Mouse (Mus musculus) heart, embryonic 13.5 days (tissue): ENCODE data around the gene Rasa3. TPM values are rescaled to one million over a fixed set of nuclear protein-coding genes. Genes with fewer than 3 reads are reported as not detected.

Experiments used
- ATAC-seq: fragments of 200-750 bp; cut with Nextera tagmentation; 2 replicates; pipeline ENCODE4 v1.8.0; 2017; ENCODE audit warnings: moderate TSS enrichment; ENCODE audit not compliant: insufficient number of reproducible peaks, low FRiP score, low TSS enrichment; ENCODE audit errors: extremely low read depth
- H3K27ac ChIP-seq: fragments of 300-500 bp; sonication (generic); replicated peaks from 2 replicates; pipeline ENCODE4 v1.5.1; 2015; ENCODE audit warnings: moderate library complexity, mild to moderate bottlenecking, inconsistent platforms
- H3K27me3 ChIP-seq: fragments of 300-500 bp; sonication (generic); replicated peaks from 2 replicates; pipeline ENCODE4 v1.6.1; 2015; ENCODE audit warnings: mild to moderate bottlenecking, inconsistent platforms
- H3K36me3 ChIP-seq: fragments of 300-500 bp; sonication (generic); 2 replicates; pipeline ENCODE4 v1.6.1; 2015; ENCODE audit warnings: mild to moderate bottlenecking, inconsistent platforms
- H3K4me1 ChIP-seq: fragments of 300-500 bp; sonication (generic); 2 replicates; pipeline ENCODE4 v1.6.1; 2015; ENCODE audit warnings: inconsistent platforms
- H3K4me2 ChIP-seq: fragments of 300-500 bp; sonication (generic); 2 replicates; pipeline ENCODE4 v1.6.1; 2015; ENCODE audit warnings: inconsistent platforms, mild to moderate bottlenecking, moderate library complexity
- H3K4me3 ChIP-seq: fragments of 300-500 bp; sonication (generic); 2 replicates; pipeline ENCODE4 v1.5.1; 2015; ENCODE audit warnings: moderate library complexity, mild to moderate bottlenecking, inconsistent platforms
- H3K9ac ChIP-seq: fragments of 300-500 bp; sonication (generic); 2 replicates; pipeline ENCODE4 v1.6.1; 2015; ENCODE audit warnings: inconsistent platforms, mild to moderate bottlenecking, moderate library complexity
- H3K9me3 ChIP-seq: fragments of 300-500 bp; sonication (generic); 2 replicates; pipeline ENCODE4 v1.6.1; 2016; ENCODE audit warnings: inconsistent platforms
- WGBS: fragments of 180-500 bp; shearing (Covaris S2); methylation state at CpG from one replicate; pipeline ENCODE4 v1.1.7; 2015; ENCODE audit warnings: mixed read lengths; 5-methylcytosine and 5-hydroxymethylcytosine counted together
- polyA plus RNA-seq: library from polyadenylated mRNA; unstranded; fragments of >200 nt; fragmentation: Nextera tagmentation; extraction: Ambion mirVana; gene quantifications from 2 replicates; pipeline ENCODE4 v1.2.1, GENCODE M21; 2015

Rasa3 gene
- polyA plus RNA-seq, 1 experiment from 2014 or later = 23.4 TPM

DNA sequence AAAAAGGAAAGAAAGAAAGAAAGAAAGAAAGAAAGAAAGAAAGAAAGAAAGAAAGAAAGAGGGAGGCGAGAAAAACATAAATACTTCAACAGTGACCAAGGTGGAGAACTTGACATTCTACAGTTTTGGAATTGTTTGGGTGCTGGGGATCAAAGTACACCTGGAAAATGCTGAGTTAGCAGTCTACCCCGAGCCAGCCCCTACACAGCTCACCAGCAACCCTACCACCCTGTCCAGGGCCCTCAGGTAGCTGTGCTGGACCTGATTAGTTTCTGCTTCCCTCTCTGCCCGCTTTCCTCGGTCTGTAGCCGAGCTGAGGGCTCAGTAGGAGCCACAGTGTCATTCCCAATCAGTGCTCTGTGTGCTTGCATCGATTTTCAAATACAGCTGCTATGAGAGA lies 157.1 kb downstream of the Rasa3 start:
- H3K4me1 ChIP-seq = peaks cover 74% of the 10 kb centered on the region
- 58% methylated on average over 6 of the region's 6 CpGs for WGBS
- H3K36me3 ChIP-seq = no peaks in the 10 kb centered on the region
- H3K27ac ChIP-seq = no peak overlapping the region
- H3K9ac ChIP-seq = no peak overlapping the region
- no peak for ATAC-seq
- no peaks in the 10 kb centered on the region for H3K9me3 ChIP-seq
- H3K4me3 ChIP-seq = no peak overlapping the region
- H3K4me2 ChIP-seq = no peak overlapping the region
- H3K27me3 ChIP-seq = peaks cover 26% of the 10 kb centered on the region

GRCm38 (mm10) chr8:13519503-13519902 lies 157.9 kb downstream of the Rasa3 start:
- peaks cover 23% of the 10 kb centered on the region for H3K27me3 ChIP-seq
- no peak overlapping the region for H3K4me3 ChIP-seq
- no peaks in the 10 kb centered on the region for H3K9me3 ChIP-seq
- WGBS = 45% methylated on average over 9 of the region's 9 CpGs
- no peak overlapping the region for H3K27ac ChIP-seq
- no peak overlapping the region for H3K4me2 ChIP-seq
- ATAC-seq = no peak
- peaks cover 73% of the 10 kb centered on the region for H3K4me1 ChIP-seq
- H3K36me3 ChIP-seq = no peaks in the 10 kb centered on the region
- no peak overlapping the region for H3K9ac ChIP-seq

- Histone ChIP-seq H3K4me2 (no peak overlapping the region), H3K27ac (peak overlapping the region; percentile 32), H3K27me3 (peaks cover 24% of the 10 kb centered on the region), H3K4me3 (no peak overlapping the region), H3K9ac (no peak overlapping the region), H3K36me3 (no peaks in the 10 kb centered on the region), H3K9me3 (no peaks in the 10 kb centered on the region), H3K4me1 (peaks cover 57% of the 10 kb centered on the region)
- 67% methylated on average over 6 of the region's 6 CpGs for WGBS
- ATAC-seq = no peak
Observed at GRCm38 (mm10) chr8:13517284-13517781, 160.1 kb downstream of the Rasa3 start.

Other genes starting within 250 kb of the Rasa3 start
- 0.62 and 0.71 TPM in 2 replicates for gene Tmem255b, start 242.4 kb downstream of the Rasa3 start, polyA plus RNA-seq
- 101 and 110 TPM in 2 replicates for gene Gas6, start 183.1 kb downstream of the Rasa3 start, polyA plus RNA-seq
- not detected in 2 replicates for gene 1700029H14Rik, start 115.1 kb downstream of the Rasa3 start, polyA plus RNA-seq
- not detected in 2 replicates for gene Cfap97d2, start 28.3 kb upstream of the Rasa3 start, polyA plus RNA-seq
- gene Cdc16, start 80.1 kb upstream of the Rasa3 start, polyA plus RNA-seq = 115 and 116 TPM in 2 replicates
- 24.3 and 25.4 TPM in 2 replicates for gene Upf3a, start 108.0 kb upstream of the Rasa3 start, polyA plus RNA-seq
- gene AF366264, start 160.8 kb upstream of the Rasa3 start, polyA plus RNA-seq = not detected in 2 replicates
- gene Champ1, start 192.0 kb upstream of the Rasa3 start, polyA plus RNA-seq = 14.3 and 15.2 TPM in 2 replicates
- gene Coprs, start 212.7 kb upstream of the Rasa3 start, polyA plus RNA-seq = 51.3 and 62.7 TPM in 2 replicates